Mouse (Mus musculus): ENCODE measurements at regions not wholly inside any gene's neighbourhood (a gene's known extent, or its start where the extent isn't known, plus 50 kb on each side); places are given as distances from the start of the nearest gene placed in this dataset.

- H3K4me1 ChIP-seq (ENCODE audit: control insufficient read depth, insufficient read depth, low read length), result no peaks in the 10 kb centered on the region
- no peak overlapping the region for H3K4me3 ChIP-seq (ENCODE audit: low read depth, low read length)
- no peak overlapping the region for H3K9ac ChIP-seq (ENCODE audit: low read length)
- ATAC-seq, result no peak
- H3K36me3 ChIP-seq (ENCODE audit: control insufficient read depth, insufficient read depth, low read length), result no peaks in the 10 kb centered on the region
- no peak overlapping the region for H3K27ac ChIP-seq (ENCODE audit: low read depth, low read length)
- 91% methylated on average over 10 of the region's 10 CpGs for WGBS
- H3K4me2 ChIP-seq (ENCODE audit: low read length), result no peak overlapping the region
- DNase-seq (ENCODE audit: low spot score), result no peak
- H3K9me3 ChIP-seq (replicated peaks; ENCODE audit: control insufficient read depth, low read length), result no peaks in the 10 kb centered on the region
- no peaks in the 10 kb centered on the region for H3K27me3 ChIP-seq (replicated peaks; ENCODE audit: control insufficient read depth, insufficient read depth, low read length)
Observed at GRCm38 (mm10) chr3:52787964-52788760, 228.9 kb downstream of the Cog6 start.

- Histone ChIP-seq H3K36me3 (ENCODE audit: control insufficient read depth, insufficient read depth, low read length) (no peaks in the 10 kb centered on the region), H3K4me3 (ENCODE audit: low read depth, low read length) (no peak overlapping the region), H3K9me3 (replicated peaks; ENCODE audit: control insufficient read depth, low read length) (no peaks in the 10 kb centered on the region), H3K27me3 (replicated peaks; ENCODE audit: control insufficient read depth, insufficient read depth, low read length) (no peaks in the 10 kb centered on the region), H3K9ac (ENCODE audit: low read length) (no peak overlapping the region), H3K4me2 (ENCODE audit: low read length) (no peak overlapping the region), H3K4me1 (ENCODE audit: control insufficient read depth, insufficient read depth, low read length) (no peaks in the 10 kb centered on the region), H3K27ac (ENCODE audit: low read depth, low read length) (no peak overlapping the region)
- no peak for DNase-seq (ENCODE audit: low spot score)
- 74% methylated on average over 1 of the region's 1 CpGs for WGBS
- ATAC-seq, result no peak
Observed at GRCm38 (mm10) chr3:52785595-52785994, 231.4 kb downstream of the Cog6 start.

GRCm38 (mm10) chr3:52784476-52784875, 232.6 kb downstream of the Cog6 start:
- H3K36me3 ChIP-seq (ENCODE audit: control insufficient read depth, insufficient read depth, low read length), result no peaks in the 10 kb centered on the region
- H3K9me3 ChIP-seq (replicated peaks; ENCODE audit: control insufficient read depth, low read length), result no peaks in the 10 kb centered on the region
- ATAC-seq (peak; percentile 80), DNase-seq (ENCODE audit: low spot score) (peak; percentile 75)
- H3K27me3 ChIP-seq (replicated peaks; ENCODE audit: control insufficient read depth, insufficient read depth, low read length), result no peaks in the 10 kb centered on the region
- H3K4me3 ChIP-seq (ENCODE audit: low read depth, low read length), result no peak overlapping the region
- no peak overlapping the region for H3K4me2 ChIP-seq (ENCODE audit: low read length)
- whole genome bisulfite sequencing, result 34% methylated on average over 7 of the region's 7 CpGs
- no peaks in the 10 kb centered on the region for H3K4me1 ChIP-seq (ENCODE audit: control insufficient read depth, insufficient read depth, low read length)
- H3K27ac ChIP-seq (ENCODE audit: low read depth, low read length), result no peak overlapping the region; the same call in 1 of the 2 replicates
- H3K9ac ChIP-seq (ENCODE audit: low read length), result no peak overlapping the region

- Histone ChIP-seq H3K9ac (ENCODE audit: low read length) (no peak overlapping the region), H3K4me3 (ENCODE audit: low read depth, low read length) (no peak overlapping the region), H3K27me3 (replicated peaks; ENCODE audit: control insufficient read depth, insufficient read depth, low read length) (no peaks in the 10 kb centered on the region), H3K4me2 (ENCODE audit: low read length) (no peak overlapping the region), H3K36me3 (ENCODE audit: control insufficient read depth, insufficient read depth, low read length) (no peaks in the 10 kb centered on the region), H3K27ac (ENCODE audit: low read depth, low read length) (no peak overlapping the region), H3K9me3 (replicated peaks; ENCODE audit: control insufficient read depth, low read length) (no peaks in the 10 kb centered on the region), H3K4me1 (ENCODE audit: control insufficient read depth, insufficient read depth, low read length) (no peaks in the 10 kb centered on the region)
- WGBS, result 81% methylated on average over 5 of the region's 5 CpGs
- ATAC-seq (no peak), DNase-seq (ENCODE audit: low spot score) (no peak)
Observed at GRCm38 (mm10) chr3:52782576-52782975, 234.5 kb downstream of the Cog6 start.

GRCm38 (mm10) chr3:52781521-52781920, 235.5 kb downstream of the Cog6 start:
- ATAC-seq (no peak), DNase-seq (ENCODE audit: low spot score) (no peak)
- Histone ChIP-seq H3K36me3 (ENCODE audit: control insufficient read depth, insufficient read depth, low read length) (no peaks in the 10 kb centered on the region), H3K4me1 (ENCODE audit: control insufficient read depth, insufficient read depth, low read length) (no peaks in the 10 kb centered on the region), H3K9me3 (replicated peaks; ENCODE audit: control insufficient read depth, low read length) (no peaks in the 10 kb centered on the region), H3K4me2 (ENCODE audit: low read length) (no peak overlapping the region), H3K4me3 (ENCODE audit: low read depth, low read length) (no peak overlapping the region), H3K27ac (ENCODE audit: low read depth, low read length) (no peak overlapping the region), H3K27me3 (replicated peaks; ENCODE audit: control insufficient read depth, insufficient read depth, low read length) (no peaks in the 10 kb centered on the region), H3K9ac (ENCODE audit: low read length) (no peak overlapping the region)
- WGBS, result 81% methylated on average over 3 of the region's 3 CpGs

GRCm38 (mm10) chr3:52780356-52780755, 236.7 kb downstream of the Cog6 start:
- no peak for ATAC-seq
- no peak for DNase-seq (ENCODE audit: low spot score)
- Histone ChIP-seq H3K9ac (ENCODE audit: low read length) (no peak overlapping the region), H3K9me3 (replicated peaks; ENCODE audit: control insufficient read depth, low read length) (no peaks in the 10 kb centered on the region), H3K27ac (ENCODE audit: low read depth, low read length) (no peak overlapping the region), H3K27me3 (replicated peaks; ENCODE audit: control insufficient read depth, insufficient read depth, low read length) (no peaks in the 10 kb centered on the region), H3K4me2 (ENCODE audit: low read length) (no peak overlapping the region), H3K4me1 (ENCODE audit: control insufficient read depth, insufficient read depth, low read length) (no peaks in the 10 kb centered on the region), H3K4me3 (ENCODE audit: low read depth, low read length) (no peak overlapping the region), H3K36me3 (ENCODE audit: control insufficient read depth, insufficient read depth, low read length) (no peaks in the 10 kb centered on the region)
- WGBS, result 92% methylated on average over 8 of the region's 8 CpGs

GRCm38 (mm10) chr3:52775875-52776274, 241.2 kb downstream of the Cog6 start:
- no peak for DNase-seq (ENCODE audit: low spot score)
- Histone ChIP-seq H3K4me3 (ENCODE audit: low read depth, low read length) (no peak overlapping the region), H3K27ac (ENCODE audit: low read depth, low read length) (no peak overlapping the region), H3K36me3 (ENCODE audit: control insufficient read depth, insufficient read depth, low read length) (no peaks in the 10 kb centered on the region), H3K4me1 (ENCODE audit: control insufficient read depth, insufficient read depth, low read length) (no peaks in the 10 kb centered on the region), H3K9me3 (replicated peaks; ENCODE audit: control insufficient read depth, low read length) (no peaks in the 10 kb centered on the region), H3K27me3 (replicated peaks; ENCODE audit: control insufficient read depth, insufficient read depth, low read length) (no peaks in the 10 kb centered on the region), H3K4me2 (ENCODE audit: low read length) (no peak overlapping the region), H3K9ac (ENCODE audit: low read length) (no peak overlapping the region)
- WGBS, result 82% methylated on average over 4 of the region's 4 CpGs
- no peak for ATAC-seq

- Histone ChIP-seq H3K4me2 (ENCODE audit: low read length) (no peak overlapping the region), H3K4me1 (ENCODE audit: control insufficient read depth, insufficient read depth, low read length) (no peaks in the 10 kb centered on the region), H3K27ac (ENCODE audit: low read depth, low read length) (no peak overlapping the region), H3K36me3 (ENCODE audit: control insufficient read depth, insufficient read depth, low read length) (no peaks in the 10 kb centered on the region), H3K9me3 (replicated peaks; ENCODE audit: control insufficient read depth, low read length) (no peaks in the 10 kb centered on the region), H3K27me3 (replicated peaks; ENCODE audit: control insufficient read depth, insufficient read depth, low read length) (no peaks in the 10 kb centered on the region), H3K9ac (ENCODE audit: low read length) (no peak overlapping the region), H3K4me3 (ENCODE audit: low read depth, low read length) (no peak overlapping the region)
- ATAC-seq (no peak), DNase-seq (ENCODE audit: low spot score) (no peak)
- WGBS, result 80% methylated on average over 7 of the region's 7 CpGs
Observed at GRCm38 (mm10) chr3:52775156-52775555, 241.9 kb downstream of the Cog6 start.

GRCm38 (mm10) chr3:52774734-52775133, 242.3 kb downstream of the Cog6 start:
- no peaks in the 10 kb centered on the region for H3K9me3 ChIP-seq (replicated peaks; ENCODE audit: control insufficient read depth, low read length)
- 88% methylated on average over 6 of the region's 6 CpGs for WGBS

More at GRCm38 (mm10) chr3:52774734-52775133, 242.3 kb downstream of the Cog6 start:
- no peak overlapping the region for H3K4me3 ChIP-seq (ENCODE audit: low read depth, low read length)
- H3K4me2 ChIP-seq (ENCODE audit: low read length), result no peak overlapping the region
- H3K4me1 ChIP-seq (ENCODE audit: control insufficient read depth, insufficient read depth, low read length), result no peaks in the 10 kb centered on the region
- no peaks in the 10 kb centered on the region for H3K27me3 ChIP-seq (replicated peaks; ENCODE audit: control insufficient read depth, insufficient read depth, low read length)
- ATAC-seq (no peak), DNase-seq (ENCODE audit: low spot score) (no peak)
- H3K36me3 ChIP-seq (ENCODE audit: control insufficient read depth, insufficient read depth, low read length), result no peaks in the 10 kb centered on the region
- H3K27ac ChIP-seq (ENCODE audit: low read depth, low read length), result no peak overlapping the region
- no peak overlapping the region for H3K9ac ChIP-seq (ENCODE audit: low read length)
